Mouse (Mus musculus) liver, embryonic 14.5 days (tissue): ENCODE data around the gene Krcc1. TPM values are rescaled to one million over a fixed set of nuclear protein-coding genes. Genes with fewer than 3 reads are reported as not detected.

ENCODE experiments used
- ATAC-seq: fragments of 200-750 bp; cut with Nextera tagmentation; 2 replicates; pipeline ENCODE4 v1.8.0; 2017; ENCODE audit warnings: moderate number of reproducible peaks, mild to moderate bottlenecking, moderate library complexity; ENCODE audit not compliant: insufficient read depth
- DNase-seq, 3 experiments: peaks; one replicate each; pipeline ENCODE4 v3.0.0-alpha.2; 2012 to 2013; ENCODE audit warnings: low read depth in 3 of 3, low spot score in 3 of 3
- H3K27ac ChIP-seq: fragments of 300-500 bp; sonication (generic); 2 replicates; pipeline ENCODE4 v1.5.1; 2014; ENCODE audit warnings: moderate library complexity, mild to moderate bottlenecking, control low read depth, inconsistent platforms
- H3K27me3 ChIP-seq: fragments of 300-500 bp; sonication (generic); 2 replicates; pipeline ENCODE4 v1.6.1; 2014; ENCODE audit warnings: mild to moderate bottlenecking, low read length, moderate library complexity; ENCODE audit not compliant: control insufficient read depth, insufficient read depth
- H3K36me3 ChIP-seq: fragments of 300-500 bp; sonication (generic); replicated peaks from 2 replicates; pipeline ENCODE4 v1.6.1; 2014; ENCODE audit warnings: low read depth; ENCODE audit not compliant: control insufficient read depth, insufficient read depth
- H3K4me1 ChIP-seq, 2 experiments: fragments of 200-500 bp in 1 of 2; fragments of 300-500 bp in 1 of 2; sonication (generic) in 1 of 2; replicated peaks; 2 replicates each; pipeline ENCODE4 v1.6.1; 2012 to 2014; ENCODE audit warnings: antibody characterized with exemption in 1 of 2, inconsistent platforms in 1 of 2, low read length in 1 of 2; ENCODE audit not compliant: control insufficient read depth in 2 of 2, insufficient read depth in 2 of 2
- H3K4me2 ChIP-seq: fragments of 300-500 bp; sonication (generic); 2 replicates; pipeline ENCODE4 v1.6.1; 2014; ENCODE audit warnings: low read depth, mild to moderate bottlenecking, control low read depth, moderate library complexity
- H3K4me3 ChIP-seq, 2 experiments: fragments of 200-500 bp in 1 of 2; fragments of 300-500 bp in 1 of 2; sonication (generic) in 1 of 2; 2 replicates each; pipeline ENCODE4 v1.5.1; 2012 to 2014; ENCODE audit warnings: low read depth in 2 of 2, low read length in 2 of 2, mild to moderate bottlenecking in 2 of 2, control low read depth in 1 of 2, inconsistent platforms in 1 of 2, moderate library complexity in 1 of 2; ENCODE audit not compliant: insufficient read depth in 1 of 2
- H3K9ac ChIP-seq: fragments of 300-500 bp; sonication (generic); replicated peaks from 2 replicates; pipeline ENCODE4 v1.6.1; 2014; ENCODE audit warnings: mild to moderate bottlenecking, control low read depth, moderate library complexity
- H3K9me3 ChIP-seq: fragments of 300-500 bp; sonication (generic); 2 replicates; pipeline ENCODE4 v1.6.1; 2016; ENCODE audit warnings: low read length, mixed read lengths; ENCODE audit not compliant: control insufficient read depth
- CTCF ChIP-seq: IDR thresholded peaks from 2 replicates; pipeline ENCODE4 v1.5.1; 2016; ENCODE audit warnings: antibody characterized with exemption, low read depth, control low read depth
- EP300 ChIP-seq: IDR thresholded peaks from 2 replicates; pipeline ENCODE4 v1.6.1; 2016; ENCODE audit warnings: antibody characterized with exemption, low read depth
- WGBS: fragments of 180-500 bp; shearing (Covaris S2); extraction: QIAGEN DNeasy Blood & Tissue Kit; methylation state at CpG from one replicate; pipeline ENCODE4 v1.1.7; 2014; ENCODE audit not compliant: insufficient replicate concordance; 5-methylcytosine and 5-hydroxymethylcytosine counted together
- polyA plus RNA-seq, 2 experiments: library from polyadenylated mRNA; depleted of rRNA in 1 of 2; stranded (reverse) in 1 of 2; unstranded in 1 of 2; fragments of >200 nt; fragmentation: Nextera tagmentation in 1 of 2; extraction: Ambion mirVana in 1 of 2; gene quantifications; 2 replicates each; pipeline versions ENCODE4 v1.2.1 to v1.2.3; 2012 to 2014

Krcc1 gene
- polyA plus RNA-seq, 2 experiments = 11.1 to 26.4 TPM

- Histone ChIP-seq H3K9ac (no peak overlapping the region), H3K27me3 (no peaks in the 10 kb centered on the region), H3K4me3 (no peak overlapping the region), H3K4me1 (no peaks in the 10 kb centered on the region; a peak in 1 of 4 replicates), H3K9me3 (no peaks in the 10 kb centered on the region), H3K36me3 (peaks cover 3% of the 10 kb centered on the region; the same call in 1 of the 2 replicates), H3K27ac (no peak overlapping the region), H3K4me2 (no peak overlapping the region)
- no peak for DNase-seq
- no peak for TF ChIP-seq CTCF
- 54% methylated on average over 1 of the region's 1 CpGs for WGBS
- ATAC-seq = no peak
These were observed 7.9 kb downstream of the Krcc1 start for GRCm38 (mm10) chr6:71279418-71279817.

DNA sequence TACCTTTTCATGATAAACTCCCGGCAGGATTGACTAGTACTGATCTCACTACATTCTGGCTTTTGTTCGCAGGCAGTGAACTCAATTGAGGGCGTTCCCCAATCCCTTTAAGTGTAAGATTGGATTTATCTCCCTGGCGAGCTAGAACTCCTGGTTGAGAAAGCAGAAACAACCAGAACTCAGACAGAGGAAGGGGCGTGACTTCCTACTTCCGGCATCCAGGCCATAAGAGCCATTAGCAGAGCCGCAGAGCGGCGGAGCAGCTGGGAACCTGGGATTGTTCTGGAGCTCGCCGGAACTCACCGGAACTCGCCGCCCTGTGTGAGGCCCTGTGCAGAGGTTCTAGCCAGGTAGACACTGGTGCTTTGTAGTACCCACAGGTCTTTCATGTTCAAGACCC, 22.0 kb downstream of the Krcc1 start:
- no peak for DNase-seq
- WGBS = 65% methylated on average over 14 of the region's 14 CpGs
- no peak overlapping the region for H3K4me2 ChIP-seq
- no peaks in the 10 kb centered on the region for H3K36me3 ChIP-seq
- no peaks in the 10 kb centered on the region for H3K27me3 ChIP-seq
- no peaks in the 10 kb centered on the region for H3K4me1 ChIP-seq
- no peak for ATAC-seq
- no peak overlapping the region for H3K9ac ChIP-seq
- no peaks in the 10 kb centered on the region for H3K9me3 ChIP-seq
- H3K4me3 ChIP-seq = no peak overlapping the region
- TF ChIP-seq CTCF (no peak), EP300 (no peak)
- H3K27ac ChIP-seq = no peak overlapping the region

- Histone ChIP-seq H3K27ac (no peak overlapping the region), H3K4me3 (no peak overlapping the region), H3K4me1 (no peaks in the 10 kb centered on the region), H3K36me3 (no peaks in the 10 kb centered on the region), H3K9ac (no peak overlapping the region), H3K27me3 (no peaks in the 10 kb centered on the region), H3K4me2 (no peak overlapping the region), H3K9me3 (no peaks in the 10 kb centered on the region)
- TF ChIP-seq CTCF (peak; percentile 34; the same call in 1 of the 2 replicates), EP300 (no peak)
- no peak for ATAC-seq
- 44% methylated on average over 6 of the region's 6 CpGs for WGBS
- no peak for DNase-seq
These were observed 23.8 kb downstream of the Krcc1 start for GRCm38 (mm10) chr6:71295303-71295702.

DNA sequence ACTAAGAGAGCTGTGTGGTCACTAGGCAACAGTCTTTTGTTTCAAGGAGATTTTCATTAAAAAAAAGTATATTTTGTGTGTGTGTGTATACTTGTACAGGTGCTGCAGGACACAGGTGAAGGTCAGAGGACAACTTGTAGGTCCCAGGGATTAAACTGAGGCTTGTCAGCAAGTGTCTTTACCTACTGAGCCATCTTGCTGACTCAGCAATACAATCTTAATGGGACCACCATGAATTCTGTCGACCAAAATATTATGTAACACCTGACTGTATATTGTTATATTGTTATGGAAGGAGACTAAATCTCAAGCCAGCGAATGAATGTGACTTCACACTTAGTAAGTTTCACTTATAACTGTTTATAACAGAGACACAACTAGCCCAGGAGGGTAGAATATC, 26.6 kb downstream of the Krcc1 start:
- no peak overlapping the region for H3K4me2 ChIP-seq
- H3K4me3 ChIP-seq = no peak overlapping the region
- no peaks in the 10 kb centered on the region for H3K27me3 ChIP-seq
- no peaks in the 10 kb centered on the region for H3K4me1 ChIP-seq
- DNase-seq (no peak), ATAC-seq (no peak)
- TF ChIP-seq EP300 (no peak), CTCF (no peak)
- no peak overlapping the region for H3K27ac ChIP-seq
- H3K9me3 ChIP-seq = no peaks in the 10 kb centered on the region
- WGBS = 55% methylated on average over 2 of the region's 2 CpGs
- H3K36me3 ChIP-seq = no peaks in the 10 kb centered on the region
- H3K9ac ChIP-seq = no peak overlapping the region

DNA sequence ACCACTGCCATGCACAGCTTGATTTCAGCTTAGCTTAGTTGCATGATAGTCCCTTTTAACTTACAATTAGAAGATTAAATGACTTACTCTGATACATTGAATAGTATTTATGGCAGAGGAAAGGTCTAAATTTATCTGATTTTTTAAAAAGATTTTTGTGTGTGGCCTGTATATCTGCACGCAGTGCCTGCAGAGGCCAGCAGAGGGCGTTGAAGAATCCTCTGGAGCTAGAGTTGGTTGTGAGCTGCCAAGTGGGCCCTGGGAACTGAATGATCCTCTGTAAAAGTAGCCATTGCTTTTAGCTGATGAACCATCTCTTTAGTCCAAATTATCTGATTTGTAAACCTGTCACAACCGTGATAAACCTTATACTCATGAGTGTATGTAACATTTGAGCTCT, 27.3 kb downstream of the Krcc1 start:
- DNase-seq (no peak), ATAC-seq (no peak)
- no peak overlapping the region for H3K4me2 ChIP-seq
- H3K9ac ChIP-seq = no peak overlapping the region
- no peaks in the 10 kb centered on the region for H3K36me3 ChIP-seq
- no peak overlapping the region for H3K4me3 ChIP-seq
- no peak for TF ChIP-seq EP300
- TF ChIP-seq CTCF = peak; percentile 73
- WGBS = 26% methylated on average over 3 of the region's 3 CpGs
- H3K27me3 ChIP-seq = no peaks in the 10 kb centered on the region
- H3K9me3 ChIP-seq = no peaks in the 10 kb centered on the region
- H3K4me1 ChIP-seq = no peaks in the 10 kb centered on the region
- no peak overlapping the region for H3K27ac ChIP-seq
